Mouse (Mus musculus) liver, adult 2 months (tissue): Measurements from ENCODE around the gene Ppm1l.

Source experiments
- CTCF ChIP-seq: fragments of 200-500 bp; IDR thresholded peaks from 2 replicates; pipeline ENCODE4 v1.5.1; 2011; ENCODE audit warnings: low read depth, low read length, control low read depth
- POLR2A ChIP-seq: fragments of 200-500 bp; IDR thresholded peaks from 2 replicates; pipeline ENCODE4 v1.6.1; 2011; ENCODE audit warnings: low read length, control low read depth; ENCODE audit not compliant: insufficient read depth; ENCODE audit errors: extremely low read depth

- TF ChIP-seq CTCF (peak; percentile 31; the same call in 1 of the 2 replicates), POLR2A (no peak)
Measured at GRCm38 (mm10) chr3:69578791-69579190, 262.1 kb downstream of the Ppm1l start.
